Mouse (Mus musculus) colon, adult 2 months (tissue): ENCODE measurements around the gene E330034G19Rik. TPM values are rescaled to one million over a fixed set of nuclear protein-coding genes. Genes with fewer than 3 reads are reported as not detected.

Experiments
- polyA plus RNA-seq: library from polyadenylated mRNA; depleted of rRNA; stranded (reverse); fragments of >200 nt; gene quantifications from 2 replicates; pipeline ENCODE4 v1.2.3, GENCODE M21; 2012; rRNA removed

The E330034G19Rik gene
- polyA plus RNA-seq = not detected in 2 replicates

DNA sequence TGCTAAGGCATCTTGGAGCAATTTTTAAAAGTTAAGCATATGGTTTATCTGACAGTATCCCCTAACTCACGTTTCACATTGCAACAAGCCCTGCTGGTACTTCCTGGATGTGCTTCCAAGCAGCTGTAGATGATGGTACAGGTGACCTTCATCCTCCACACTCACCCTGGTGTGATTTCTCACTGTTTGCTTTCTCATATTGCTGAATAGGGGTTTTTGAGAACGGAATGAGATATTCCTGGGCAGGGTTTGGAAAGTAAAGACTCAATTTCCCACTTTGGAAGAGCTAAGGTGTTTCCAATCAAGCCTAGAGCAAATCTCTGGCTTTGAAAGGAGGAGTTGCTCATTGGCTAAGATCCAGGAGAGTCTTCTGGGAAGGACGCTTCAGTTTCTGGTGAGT lies at the start of gene E330034G19Rik:
Gene E330034G19Rik (plus strand): TSS at position 301 of the 400 bp plus-strand sequence.

DNA sequence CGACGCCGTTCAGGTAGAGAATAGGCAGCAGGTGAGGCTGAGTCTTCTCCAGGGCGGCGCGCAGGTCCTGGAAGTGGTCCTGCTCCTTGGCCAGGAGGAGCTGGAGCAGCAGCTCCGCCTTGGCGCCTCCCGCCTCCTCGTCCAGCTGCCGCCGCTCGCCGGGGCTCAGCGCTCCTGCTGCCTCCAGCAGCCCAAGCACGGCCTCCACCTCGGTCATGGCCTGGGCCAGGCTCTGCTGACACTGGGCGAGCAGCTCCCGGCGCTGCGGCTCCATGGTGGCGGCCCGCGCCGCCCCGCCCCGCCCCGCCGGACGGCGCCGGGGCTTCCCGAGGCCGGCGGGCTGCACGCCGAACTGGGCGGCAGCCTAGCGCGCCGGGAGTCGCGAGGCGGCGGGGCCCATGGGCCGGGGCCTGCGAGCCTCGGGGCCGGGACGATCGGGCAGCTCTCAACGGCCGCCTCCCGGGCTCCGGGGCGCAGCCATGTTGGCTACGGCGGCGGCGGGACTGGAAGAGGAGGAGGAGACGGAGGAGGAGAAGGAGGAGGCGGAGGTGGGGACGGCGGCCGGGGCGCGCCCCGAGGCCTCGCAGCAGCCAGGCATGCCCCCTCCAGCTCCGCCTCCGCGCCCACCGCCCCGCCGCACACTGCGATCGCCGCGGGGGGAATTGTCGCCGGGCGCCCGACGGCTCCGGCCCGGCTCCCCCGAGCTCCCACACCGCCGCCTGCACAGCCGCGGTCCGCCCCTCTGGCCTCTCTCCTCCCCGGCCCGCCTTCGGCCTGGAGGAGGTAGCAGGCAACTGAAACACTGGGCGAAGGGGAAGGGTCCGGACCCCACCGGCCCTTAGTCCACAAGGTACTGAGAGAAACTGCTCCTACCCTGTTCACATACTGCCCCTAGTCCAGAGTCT lies 47.6 kb upstream of the E330034G19Rik start, which contains the start of gene Dlg5:
Gene Dlg5 (minus strand): TSS at position 744 of the 905 bp plus-strand sequence.

Other genes with a start within 250 kb of the E330034G19Rik start
- gene Dlg5, start 47.3 kb upstream of the E330034G19Rik start, polyA plus RNA-seq = 27.7 and 36.0 TPM in 2 replicates
- 4.0 and 4.6 TPM in 2 replicates for gene Polr3a, start 193.8 kb downstream of the E330034G19Rik start, polyA plus RNA-seq
- gene Rps24, start 193.9 kb downstream of the E330034G19Rik start, polyA plus RNA-seq = 423 and 571 TPM in 2 replicates